Mouse (Mus musculus) embryonic facial prominence, embryonic 11.5 days (tissue): ENCODE results near the gene Cd80. TPM values are rescaled to one million over a fixed set of nuclear protein-coding genes. Genes with fewer than 3 reads are reported as not detected.
"Not testable (repeated sequence)": the region's sequence is repeated elsewhere in the genome, so short reads cannot be mapped to it uniquely, and the experiment has no call there.

ENCODE experiments used
- ATAC-seq: fragments of 200-750 bp; cut with Nextera tagmentation; replicated peaks from 2 replicates; pipeline ENCODE4 v1.8.0; 2017; ENCODE audit warnings: low read depth; ENCODE audit not compliant: insufficient number of reproducible peaks, low FRiP score, low TSS enrichment
- DNase-seq: peaks from one replicate; pipeline ENCODE4 v3.0.0-alpha.2; 2015; ENCODE audit warnings: low spot score
- H3K27ac ChIP-seq: fragments of 300-500 bp; sonication (generic); replicated peaks from 2 replicates; pipeline ENCODE4 v1.5.1; 2014; ENCODE audit warnings: mild to moderate bottlenecking, low read depth, low read length, control low read depth
- H3K27me3 ChIP-seq: fragments of 300-500 bp; sonication (generic); 2 replicates; pipeline ENCODE4 v1.6.1; 2014; ENCODE audit warnings: mild to moderate bottlenecking, low read length, moderate library complexity, mixed read lengths; ENCODE audit not compliant: control insufficient read depth, insufficient read depth
- H3K36me3 ChIP-seq: fragments of 300-500 bp; sonication (generic); replicated peaks from 2 replicates; pipeline ENCODE4 v1.6.1; 2014; ENCODE audit warnings: low read depth, mild to moderate bottlenecking, low read length, moderate library complexity, mixed read lengths; ENCODE audit not compliant: control insufficient read depth, insufficient read depth
- H3K4me1 ChIP-seq: fragments of 300-500 bp; sonication (generic); 2 replicates; pipeline ENCODE4 v1.6.1; 2014; ENCODE audit warnings: low read length, mixed read lengths; ENCODE audit not compliant: control insufficient read depth, insufficient read depth
- H3K4me2 ChIP-seq: fragments of 300-500 bp; sonication (generic); 2 replicates; pipeline ENCODE4 v1.6.1; 2014; ENCODE audit warnings: low read depth, mild to moderate bottlenecking, control low read depth, low read length, moderate library complexity
- H3K4me3 ChIP-seq: fragments of 300-500 bp; sonication (generic); 2 replicates; pipeline ENCODE4 v1.5.1; 2014; ENCODE audit warnings: low read depth, low read length, control low read depth
- H3K9ac ChIP-seq: fragments of 300-500 bp; sonication (generic); replicated peaks from 2 replicates; pipeline ENCODE4 v1.6.1; 2014; ENCODE audit warnings: mild to moderate bottlenecking, control low read depth, low read length
- H3K9me3 ChIP-seq: fragments of 300-500 bp; sonication (generic); replicated peaks from 2 replicates; pipeline ENCODE4 v1.6.1; 2016; ENCODE audit warnings: mild to moderate bottlenecking, low read length, inconsistent platforms, mixed read lengths; ENCODE audit not compliant: control insufficient read depth
- WGBS: fragments of 180-500 bp; shearing (Covaris S2); extraction: QIAGEN DNeasy Blood & Tissue Kit; methylation state at CpG from one replicate; pipeline ENCODE4 v1.1.7; 2014; 5-methylcytosine and 5-hydroxymethylcytosine counted together
- polyA plus RNA-seq: library from polyadenylated mRNA; unstranded; fragments of >200 nt; fragmentation: Nextera tagmentation; extraction: Ambion mirVana; gene quantifications from 2 replicates; pipeline ENCODE4 v1.2.1, GENCODE M21; 2014

The Cd80 gene
- polyA plus RNA-seq, 1 experiment from 2014 or later, result 0.52 TPM

- H3K4me1 ChIP-seq, result no peaks in the 10 kb centered on the region
- no peak for ATAC-seq
- no peak overlapping the region for H3K4me3 ChIP-seq
- 79% methylated on average over 11 of the region's 11 CpGs for WGBS
- no peak overlapping the region for H3K4me2 ChIP-seq
- H3K36me3 ChIP-seq, result no peaks in the 10 kb centered on the region
- H3K27me3 ChIP-seq, result no peaks in the 10 kb centered on the region
- H3K9me3 ChIP-seq, result no peaks in the 10 kb centered on the region
- H3K9ac ChIP-seq, result no peak overlapping the region
- no peak overlapping the region for H3K27ac ChIP-seq
- DNase-seq, result no peak
These were observed 16.5 kb downstream of the Cd80 start for GRCm38 (mm10) chr16:38471697-38472506.

- Histone ChIP-seq H3K4me1 (no peaks in the 10 kb centered on the region), H3K9me3 (no peaks in the 10 kb centered on the region), H3K4me3 (no peak overlapping the region), H3K36me3 (no peaks in the 10 kb centered on the region), H3K4me2 (no peak overlapping the region), H3K27me3 (no peaks in the 10 kb centered on the region), H3K9ac (no peak overlapping the region), H3K27ac (no peak overlapping the region)
- DNase-seq, result no peak
- 87% methylated on average over 5 of the region's 5 CpGs for WGBS
- ATAC-seq, result no peak
These were observed 17.1 kb downstream of the Cd80 start for GRCm38 (mm10) chr16:38472507-38472873.

DNA sequence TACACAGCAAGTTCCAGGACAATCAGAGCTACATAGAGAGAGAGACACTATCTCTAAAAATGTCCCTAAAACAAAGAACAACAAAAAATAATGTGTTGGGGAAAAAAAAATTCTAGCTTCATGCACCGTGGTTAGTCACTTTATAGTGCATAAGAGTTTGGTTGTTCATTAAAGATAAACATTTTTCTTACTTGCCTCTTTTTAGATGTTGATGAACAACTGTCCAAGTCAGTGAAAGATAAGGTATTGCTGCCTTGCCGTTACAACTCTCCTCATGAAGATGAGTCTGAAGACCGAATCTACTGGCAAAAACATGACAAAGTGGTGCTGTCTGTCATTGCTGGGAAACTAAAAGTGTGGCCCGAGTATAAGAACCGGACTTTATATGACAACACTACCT lies 18.3 kb downstream of the Cd80 start:
- Histone ChIP-seq H3K27ac (no peak overlapping the region), H3K36me3 (no peaks in the 10 kb centered on the region), H3K27me3 (no peaks in the 10 kb centered on the region), H3K4me1 (no peaks in the 10 kb centered on the region), H3K4me3 (no peak overlapping the region), H3K9me3 (no peaks in the 10 kb centered on the region), H3K4me2 (no peak overlapping the region), H3K9ac (no peak overlapping the region)
- 87% methylated on average over 5 of the region's 5 CpGs for WGBS
- no peak for DNase-seq
- ATAC-seq, result no peak

DNA sequence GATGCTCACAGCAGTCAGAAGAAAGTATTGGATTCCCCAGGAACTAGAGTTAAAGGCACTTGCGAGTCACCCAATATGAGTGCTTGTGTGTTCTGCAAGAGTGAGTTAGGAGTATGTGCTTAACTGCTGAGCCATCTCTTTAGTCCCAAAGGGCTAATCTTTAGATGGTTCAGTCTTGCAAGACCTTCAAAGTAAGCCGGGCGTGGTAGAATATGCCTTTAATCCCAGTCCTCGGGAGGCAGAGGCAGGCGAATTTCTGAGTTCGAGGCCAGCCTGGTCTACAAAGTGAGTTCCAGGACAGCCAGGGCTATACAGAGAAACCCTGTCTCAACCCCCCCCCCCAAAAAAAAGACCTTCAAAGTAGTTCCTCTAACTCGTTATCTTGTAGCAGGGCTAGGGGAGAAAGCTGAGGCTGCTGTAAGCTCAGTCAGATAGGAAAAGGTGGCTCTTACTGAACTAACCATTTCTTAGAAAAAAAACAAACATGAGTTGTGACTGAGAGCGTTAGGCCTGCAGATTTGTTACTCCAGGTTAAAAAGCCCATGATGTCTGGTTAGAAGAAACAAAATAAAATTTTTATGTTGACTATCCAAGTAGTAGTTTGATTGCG lies 19.4 kb downstream of the Cd80 start:
- no peak overlapping the region for H3K27ac ChIP-seq
- WGBS, result 92% methylated on average over 9 of the region's 9 CpGs
- no peaks in the 10 kb centered on the region for H3K36me3 ChIP-seq

DNA sequence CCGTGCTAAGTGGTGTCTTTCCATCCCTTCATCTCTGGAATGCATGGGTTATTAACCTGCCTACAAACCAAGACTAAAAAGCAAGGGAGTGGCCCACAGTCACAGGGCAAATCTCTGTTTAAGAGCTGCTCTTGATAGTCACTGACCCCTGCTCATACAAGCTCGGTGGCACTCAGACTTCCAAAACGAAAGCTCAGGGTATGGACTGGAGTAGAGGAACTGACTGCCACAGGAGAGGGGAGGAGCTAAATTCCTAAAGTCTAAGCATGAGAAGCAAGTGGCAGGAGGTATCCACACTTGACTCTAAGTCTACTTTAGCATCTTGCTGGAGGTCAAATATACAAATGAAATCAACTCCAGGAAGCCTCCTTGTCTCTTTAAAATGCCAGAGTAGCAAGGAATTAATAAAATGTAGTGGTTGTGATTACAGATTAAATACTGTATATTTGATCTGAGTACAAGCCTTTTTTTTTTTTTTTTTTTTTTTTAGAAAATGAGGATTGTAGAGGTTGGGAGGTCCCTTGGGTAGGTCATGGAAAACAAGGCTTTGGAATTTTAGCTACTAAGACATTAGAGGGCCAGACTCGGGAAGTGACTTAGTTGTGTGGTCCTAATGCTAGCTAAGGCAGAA lies 20.4 kb downstream of the Cd80 start:
- H3K27ac ChIP-seq, result no peak overlapping the region
- no peaks in the 10 kb centered on the region for H3K9me3 ChIP-seq
- ATAC-seq (no peak), DNase-seq (peak; percentile 18)
- no peak overlapping the region for H3K4me3 ChIP-seq
- no peaks in the 10 kb centered on the region for H3K4me1 ChIP-seq
- peak overlapping the region; percentile 57 for H3K4me2 ChIP-seq
- no peaks in the 10 kb centered on the region for H3K36me3 ChIP-seq
- WGBS, result 57% methylated on average over 4 of the region's 4 CpGs
- H3K27me3 ChIP-seq, result no peaks in the 10 kb centered on the region
- H3K9ac ChIP-seq, result no peak overlapping the region

More for the DNA sequence above, 19.4 kb downstream of the Cd80 start:
- H3K4me2 ChIP-seq, result no peak overlapping the region
- H3K9me3 ChIP-seq, result no peaks in the 10 kb centered on the region
- no peak overlapping the region for H3K4me3 ChIP-seq
- H3K9ac ChIP-seq, result no peak overlapping the region
- H3K4me1 ChIP-seq, result no peaks in the 10 kb centered on the region
- DNase-seq (no peak), ATAC-seq (no peak)
- H3K27me3 ChIP-seq, result no peaks in the 10 kb centered on the region

GRCm38 (mm10) chr16:38476312-38477240 lies 21.2 kb downstream of the Cd80 start:
- no peaks in the 10 kb centered on the region for H3K27me3 ChIP-seq
- ATAC-seq (no peak), DNase-seq (peak; percentile 51)
- H3K9me3 ChIP-seq, result no peaks in the 10 kb centered on the region
- no peaks in the 10 kb centered on the region for H3K4me1 ChIP-seq
- peak overlapping the region; percentile 57 for H3K4me2 ChIP-seq
- 9% methylated on average over 34 of the region's 34 CpGs for WGBS
- no peak overlapping the region for H3K27ac ChIP-seq
- H3K4me3 ChIP-seq, result peak overlapping the region; percentile 19
- H3K36me3 ChIP-seq, result no peaks in the 10 kb centered on the region
- H3K9ac ChIP-seq, result peak overlapping the region; percentile 41

DNA sequence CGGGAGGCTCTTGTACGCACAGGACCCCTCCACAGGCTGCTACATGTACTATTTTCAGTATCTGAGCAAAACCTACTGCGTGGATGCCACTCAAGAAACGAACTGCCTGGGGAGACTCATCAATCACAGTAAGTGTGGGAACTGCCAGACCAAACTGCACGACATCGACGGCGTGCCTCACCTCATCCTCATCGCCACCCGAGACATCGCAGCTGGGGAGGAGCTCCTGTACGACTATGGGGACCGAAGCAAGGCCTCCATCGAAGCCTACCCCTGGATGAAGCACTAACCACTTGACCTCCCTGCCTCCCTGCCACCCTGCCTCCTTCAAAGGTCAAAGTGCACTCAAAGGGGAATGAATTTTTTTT lies 21.9 kb downstream of the Cd80 start:
- H3K27me3 ChIP-seq, H3K9me3 ChIP-seq, H3K4me3 ChIP-seq, H3K36me3 ChIP-seq, H3K27ac ChIP-seq, ATAC-seq, H3K4me1 ChIP-seq, DNase-seq: not testable (repeated sequence)
- peak overlapping the region; percentile 37 for H3K9ac ChIP-seq
- 55% methylated on average over 14 of the region's 14 CpGs for WGBS
- peak overlapping the region; percentile 57 for H3K4me2 ChIP-seq
